Mouse (Mus musculus): ENCODE measurements at regions not wholly inside any gene's neighbourhood (a gene's known extent, or its start where the extent isn't known, plus 50 kb on each side); places are given as distances from the start of the nearest gene placed in this dataset.

- no peak for DNase-seq (ENCODE audit: low spot score in 2 of 2)
Observed at GRCm38 (mm10) chr4:98282275-98282674, 100.8 kb downstream of the Tm2d1 start.

- DNase-seq (ENCODE audit: low spot score in 2 of 2), result no peak
Observed at GRCm38 (mm10) chr4:98258336-98258735, 124.8 kb downstream of the Tm2d1 start.

DNA sequence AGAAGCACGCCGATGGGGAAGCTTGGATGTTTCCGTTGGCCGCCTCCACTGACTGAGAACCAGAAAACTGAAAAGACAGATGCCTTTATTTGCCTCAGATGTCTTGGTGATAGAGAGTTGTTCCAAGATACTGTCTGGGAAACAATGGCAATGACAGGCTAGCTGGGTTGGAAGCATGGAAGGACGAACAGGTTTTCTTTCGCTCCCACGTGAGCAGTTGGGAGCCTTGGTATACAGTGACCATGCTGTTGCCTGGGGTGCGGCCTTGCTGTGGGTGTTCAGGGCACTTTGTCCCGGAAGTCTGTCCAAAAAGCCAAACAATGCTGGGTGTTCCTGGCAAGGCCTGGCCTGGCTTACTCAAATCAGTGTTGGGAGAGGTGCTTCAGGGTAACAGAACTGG lies 125.4 kb downstream of the Tm2d1 start:
- peak; percentile 12 to 30 for DNase-seq (ENCODE audit: low spot score in 2 of 2)

GRCm38 (mm10) chr4:98254856-98255853 lies 128.0 kb downstream of the Tm2d1 start:
- DNase-seq (ENCODE audit: low spot score in 2 of 2), result no peak

GRCm38 (mm10) chr4:98243941-98244929 lies 138.9 kb downstream of the Tm2d1 start:
- no peak for DNase-seq (ENCODE audit: low spot score in 2 of 2)

GRCm38 (mm10) chr4:98243502-98243901 lies 139.6 kb downstream of the Tm2d1 start:
- DNase-seq (ENCODE audit: low spot score in 2 of 2), result no peak

DNA sequence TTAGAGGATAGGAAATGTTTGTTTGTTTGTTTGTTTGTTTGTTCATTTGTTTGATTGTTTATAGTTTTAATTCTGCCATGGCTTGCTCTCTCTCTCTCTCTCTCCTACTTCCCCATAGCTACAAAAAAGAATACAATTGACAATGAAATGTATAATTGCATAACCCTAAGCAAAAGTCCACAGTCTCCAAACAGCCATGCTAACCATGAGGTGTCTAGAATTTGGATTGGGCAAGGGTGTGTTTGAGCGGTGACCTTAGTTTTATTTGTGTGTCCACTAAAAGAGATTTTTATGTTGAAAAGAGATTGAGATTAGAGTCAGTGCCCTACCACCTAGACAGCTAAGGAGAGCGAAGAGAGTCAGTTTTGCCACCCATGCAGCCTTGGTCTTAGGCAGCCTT lies 141.2 kb downstream of the Tm2d1 start:
- no peak for DNase-seq (ENCODE audit: low spot score in 2 of 2)

DNA sequence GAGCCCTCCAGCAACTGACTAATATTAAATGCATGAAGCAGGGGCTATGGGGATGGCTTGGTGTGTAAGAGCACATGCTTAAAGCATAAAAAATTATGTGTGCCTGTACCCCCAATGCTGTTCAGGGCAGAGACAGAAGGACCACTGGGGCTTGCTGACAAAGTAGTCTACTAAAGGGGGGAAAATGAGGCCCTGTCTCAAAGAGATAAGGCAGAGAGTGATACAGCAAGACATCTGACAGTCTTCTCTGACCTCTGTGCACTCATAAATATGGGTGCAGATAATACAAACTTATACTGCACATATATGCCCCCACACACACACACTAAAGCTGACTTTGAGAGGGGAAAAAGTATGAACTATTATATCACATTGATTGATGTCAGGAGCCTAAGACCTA lies 142.8 kb downstream of the Tm2d1 start:
- DNase-seq (ENCODE audit: low spot score in 2 of 2), result no peak

GRCm38 (mm10) chr4:98238075-98238474 lies 145.0 kb downstream of the Tm2d1 start:
- DNase-seq (ENCODE audit: low spot score in 2 of 2), result no peak

DNA sequence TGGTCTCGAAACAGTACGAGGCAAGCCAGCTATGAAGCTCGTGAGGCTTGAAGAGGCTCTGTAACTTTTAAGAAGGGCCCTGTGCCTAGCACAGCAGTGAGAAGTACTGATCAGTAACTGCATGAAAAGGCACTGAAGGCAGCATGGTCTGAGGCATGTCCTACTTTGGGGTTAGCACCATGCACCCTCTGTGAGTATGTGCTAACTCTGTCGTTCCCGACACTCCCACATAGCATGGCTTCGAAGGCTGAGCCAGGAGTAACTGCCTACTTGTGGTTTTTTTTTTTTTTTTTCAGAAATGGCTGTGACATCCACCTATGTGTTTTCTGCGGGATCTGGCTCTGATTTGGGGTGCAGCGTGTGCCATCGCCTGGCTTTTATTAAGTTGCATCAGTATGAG lies 145.6 kb downstream of the Tm2d1 start:
- no peak for DNase-seq (ENCODE audit: low spot score in 2 of 2)

GRCm38 (mm10) chr4:98236006-98236783 lies 146.9 kb downstream of the Tm2d1 start:
- no peak for DNase-seq (ENCODE audit: low spot score in 2 of 2)

- no peak for DNase-seq (ENCODE audit: low spot score in 2 of 2)
Observed at GRCm38 (mm10) chr4:98228193-98228592, 154.9 kb downstream of the Tm2d1 start.

DNA sequence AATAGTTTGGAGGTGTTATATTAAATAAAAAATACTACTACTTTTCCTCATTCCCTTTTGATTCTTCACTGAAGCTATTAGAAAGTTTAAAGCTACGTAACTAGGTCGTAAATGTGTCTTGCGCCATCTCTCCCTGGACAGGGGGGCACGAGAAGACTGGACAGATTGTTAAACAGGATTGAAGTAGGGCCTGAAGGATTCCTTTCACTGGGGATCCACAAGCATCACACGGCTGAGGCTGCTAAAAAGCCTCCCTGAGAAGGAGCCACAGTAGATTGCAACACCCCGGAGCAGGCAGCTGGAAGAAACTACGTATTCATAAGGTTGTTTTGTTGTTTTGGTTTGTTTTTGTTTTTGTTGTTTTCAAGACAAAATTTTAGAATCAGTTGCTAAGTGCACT lies 158.7 kb downstream of the Tm2d1 start:
- DNase-seq (ENCODE audit: low spot score in 2 of 2), result no peak

DNA sequence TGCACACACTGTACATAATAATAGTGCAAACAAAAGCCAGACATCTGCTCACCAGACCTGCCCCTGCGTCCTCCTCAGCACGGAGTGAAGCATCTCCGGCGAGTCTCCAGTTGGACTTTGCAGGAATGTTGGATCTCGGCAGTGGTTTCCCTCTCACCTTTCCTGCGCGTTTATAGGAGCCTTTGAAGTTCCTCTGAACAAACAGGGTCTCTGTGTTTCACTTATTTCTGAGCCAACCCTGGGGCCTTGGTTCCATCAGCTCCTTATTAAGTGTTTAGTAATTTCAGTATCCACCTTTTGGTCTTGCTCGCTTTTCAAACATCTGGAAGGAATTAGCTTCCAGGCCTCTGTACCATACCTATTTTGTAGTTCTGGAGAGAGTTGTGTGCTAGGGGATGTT lies 159.7 kb downstream of the Tm2d1 start:
- DNase-seq (ENCODE audit: low spot score in 2 of 2), result no peak

DNA sequence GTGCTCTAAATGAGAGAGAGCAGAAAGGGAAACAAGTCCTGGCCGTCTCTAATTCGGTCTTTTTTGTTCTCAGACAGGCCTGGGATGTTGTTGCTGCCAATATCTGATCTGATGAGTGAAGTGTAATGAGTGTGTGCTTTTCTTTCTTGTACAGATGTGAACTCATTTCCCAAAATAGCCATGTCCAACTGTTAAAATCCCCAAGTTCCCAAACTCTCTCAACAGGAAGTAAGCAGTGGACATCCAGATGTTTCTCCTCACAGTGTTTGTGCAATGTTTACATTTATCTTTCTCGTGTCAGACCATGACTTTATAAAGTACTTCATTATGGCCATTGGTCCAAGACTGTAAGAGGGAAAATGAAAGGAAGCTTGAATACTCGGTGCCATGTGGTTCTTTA lies 161.5 kb downstream of the Tm2d1 start:
- no peak for DNase-seq (ENCODE audit: low spot score in 2 of 2)

DNA sequence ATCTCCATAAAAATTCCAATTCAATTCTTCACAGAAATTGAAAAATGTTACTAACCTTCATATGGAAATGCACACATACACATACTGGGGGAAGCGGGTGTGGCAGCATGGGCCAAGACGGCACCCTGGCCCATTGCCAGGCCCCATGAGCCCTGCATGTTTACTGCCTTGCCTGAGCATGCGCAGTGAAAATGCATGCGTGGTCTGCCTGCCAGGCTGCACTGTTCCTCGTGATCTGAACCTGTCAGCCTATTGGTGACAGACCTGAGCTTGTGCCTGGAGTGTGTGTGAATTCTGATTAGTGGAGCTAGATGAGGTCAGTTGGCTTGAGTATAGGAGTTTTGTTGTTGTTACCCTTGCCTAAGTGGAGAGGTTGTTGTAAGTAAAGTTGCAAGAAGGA lies 167.9 kb downstream of the Tm2d1 start:
- no peak for DNase-seq (ENCODE audit: low spot score in 2 of 2)

DNA sequence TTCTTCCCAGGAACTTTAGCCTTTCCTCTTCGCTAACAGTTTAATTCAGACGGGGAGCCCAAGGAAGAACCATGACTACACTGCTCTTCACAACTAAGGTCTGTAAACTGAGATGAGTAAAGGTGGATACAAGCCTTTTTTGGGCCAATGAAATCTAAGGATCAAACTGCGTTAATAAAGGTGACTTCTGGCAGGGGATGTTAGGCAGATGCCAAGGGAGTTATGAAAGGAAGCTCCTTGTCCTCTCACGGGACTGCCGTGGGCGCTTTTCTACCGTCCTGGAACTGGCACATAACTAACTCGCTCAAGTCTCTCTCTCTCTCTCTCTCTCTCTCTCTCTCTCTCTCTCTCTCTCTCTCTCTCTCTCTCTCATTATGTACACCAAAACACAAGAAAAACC lies 175.7 kb downstream of the Tm2d1 start:
- no peak for DNase-seq (ENCODE audit: low spot score in 2 of 2)

GRCm38 (mm10) chr4:98206245-98206970 lies 176.7 kb downstream of the Tm2d1 start:
- DNase-seq (ENCODE audit: low spot score in 2 of 2), result no peak

GRCm38 (mm10) chr4:98203129-98203528 lies 180.0 kb downstream of the Tm2d1 start:
- DNase-seq (ENCODE audit: low spot score in 2 of 2), result no peak

- DNase-seq (ENCODE audit: low spot score in 2 of 2), result no peak
Observed at GRCm38 (mm10) chr4:98202232-98202631, 180.9 kb downstream of the Tm2d1 start.

GRCm38 (mm10) chr4:98201102-98201501 lies 182.0 kb downstream of the Tm2d1 start:
- no peak for DNase-seq (ENCODE audit: low spot score in 2 of 2)
